Mouse (Mus musculus): ENCODE results near the gene Mrpl33.

- no peak for TF ChIP-seq EP300 (IDR thresholded peaks at IDR 0.05; ENCODE audit: low read depth)
- no peak for TF ChIP-seq CTCF (IDR thresholded peaks at IDR 0.05; ENCODE audit: low read depth)
These were observed 7.0 kb downstream of the Mrpl33 start for GRCm38 (mm10) chr5:31603766-31604165.

Measured in liver, postnatal 0 days (tissue).